Mouse (Mus musculus) ovary, adult 18-20 months (tissue): ENCODE results near the gene Mmrn2.

Source experiments
- DNase-seq: peaks from one replicate; pipeline ENCODE4 v3.0.0; 2022; ENCODE audit warnings: low spot score, mixed read lengths

Gene Mmrn2

DNA sequence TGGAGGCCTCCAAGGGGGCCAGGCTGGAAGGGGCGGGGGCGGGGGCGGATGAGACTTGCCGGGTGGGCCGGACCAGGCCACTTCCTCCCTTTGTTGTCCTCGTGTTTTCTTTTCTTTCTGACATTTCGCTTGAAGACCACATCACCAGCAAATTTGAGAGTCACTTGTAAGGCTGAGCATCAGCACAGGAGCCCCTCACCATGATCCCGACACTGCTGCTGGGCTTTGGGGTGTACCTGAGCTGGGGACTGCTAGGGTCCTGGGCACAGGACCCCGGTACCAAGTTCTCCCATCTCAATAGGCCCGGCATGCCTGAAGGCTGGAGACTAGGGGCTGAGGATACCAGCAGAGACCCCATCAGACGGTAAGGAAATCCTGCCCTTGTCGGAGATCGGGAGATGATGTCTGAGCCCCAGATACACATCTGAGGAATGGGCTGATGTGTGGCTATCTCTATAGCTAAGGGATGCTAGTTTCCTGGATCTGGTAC lies at the start of gene Mmrn2:
Gene Mmrn2 (plus strand): TSS at position 51 of the 490 bp plus-strand sequence.
- DNase-seq, result no peak

DNA sequence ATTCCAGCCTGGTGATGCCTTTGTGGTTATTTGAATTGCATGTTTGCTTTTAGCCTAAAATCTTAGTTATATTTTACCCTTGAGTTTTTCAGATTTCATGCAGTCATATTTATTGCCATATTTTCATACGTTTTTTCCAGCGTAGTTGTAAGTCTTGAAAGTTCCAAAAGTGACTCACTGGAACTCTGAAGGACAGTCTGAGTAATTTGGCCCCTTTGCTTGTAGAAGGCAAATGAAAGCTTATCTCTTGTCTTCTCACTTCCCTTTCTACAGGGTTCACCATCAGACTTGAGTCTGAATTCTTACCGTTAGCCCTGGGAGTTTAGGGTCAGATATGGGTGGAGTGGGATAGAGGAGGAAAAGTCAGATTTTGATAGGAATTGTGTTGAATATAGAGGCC lies 48.7 kb upstream of the Mmrn2 start:
- no peak for DNase-seq

DNA sequence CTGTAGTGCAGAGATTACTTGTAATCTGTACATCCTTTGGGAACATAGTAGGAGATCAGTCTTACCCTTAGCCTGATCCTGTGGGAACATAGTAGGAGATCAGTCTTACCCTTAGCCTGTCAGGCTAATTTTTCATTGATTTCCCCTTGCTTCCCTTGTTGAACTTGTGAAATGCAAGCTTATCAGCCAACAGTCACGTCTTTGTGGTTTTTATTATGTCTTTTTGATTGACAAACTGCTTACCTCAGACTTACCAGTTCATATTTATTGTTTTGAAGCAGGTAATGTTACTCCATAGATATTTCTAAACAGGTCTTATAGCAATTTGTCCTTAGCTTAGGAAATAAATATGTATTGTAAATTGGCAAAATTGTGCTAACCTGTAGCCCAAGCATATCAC lies 47.6 kb upstream of the Mmrn2 start:
- no peak for DNase-seq

DNA sequence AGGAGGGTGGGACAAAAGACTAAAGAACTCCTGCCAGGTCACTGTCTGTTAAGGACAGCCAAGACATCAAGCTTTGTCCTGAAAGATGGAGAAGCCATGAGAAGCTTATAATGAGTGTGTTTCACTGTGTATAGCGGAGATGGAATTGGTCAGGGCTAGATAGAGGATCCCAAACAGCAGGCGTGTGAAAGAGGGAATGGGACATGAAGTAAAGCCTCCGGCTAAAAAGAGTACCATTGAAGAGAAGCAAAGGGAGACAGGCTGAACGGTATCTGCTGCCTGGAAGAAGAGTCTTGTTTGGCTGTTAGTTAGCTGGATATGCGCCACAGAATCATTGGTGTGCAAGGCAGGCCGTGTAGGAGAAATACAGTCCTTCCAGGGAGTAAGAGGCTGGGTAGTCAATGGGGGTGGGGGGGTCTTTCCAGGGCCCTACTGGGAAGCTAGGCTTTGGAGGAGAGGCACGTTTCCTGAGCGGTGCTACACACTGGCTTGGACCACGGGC lies 44.6 kb upstream of the Mmrn2 start:
- no peak for DNase-seq

DNA sequence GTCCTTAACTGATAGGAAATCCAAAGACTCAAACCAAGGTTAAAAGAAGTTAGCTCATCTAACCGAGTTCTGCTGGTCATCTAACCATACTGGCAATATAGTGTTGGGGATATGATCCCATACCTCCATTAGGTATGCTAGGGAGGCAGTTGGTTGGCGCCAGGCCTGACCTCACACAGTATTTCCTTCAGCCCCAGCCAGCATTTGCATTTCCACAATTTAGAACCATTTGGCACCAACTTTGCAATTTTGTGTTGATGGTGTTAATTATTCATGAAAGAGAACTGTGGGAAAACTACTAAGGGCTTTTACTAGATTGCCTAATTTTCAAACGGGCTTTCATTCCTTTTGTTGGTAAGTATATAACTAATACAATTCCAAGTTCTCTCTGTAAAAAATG lies 43.4 kb upstream of the Mmrn2 start:
- DNase-seq, result no peak

DNA sequence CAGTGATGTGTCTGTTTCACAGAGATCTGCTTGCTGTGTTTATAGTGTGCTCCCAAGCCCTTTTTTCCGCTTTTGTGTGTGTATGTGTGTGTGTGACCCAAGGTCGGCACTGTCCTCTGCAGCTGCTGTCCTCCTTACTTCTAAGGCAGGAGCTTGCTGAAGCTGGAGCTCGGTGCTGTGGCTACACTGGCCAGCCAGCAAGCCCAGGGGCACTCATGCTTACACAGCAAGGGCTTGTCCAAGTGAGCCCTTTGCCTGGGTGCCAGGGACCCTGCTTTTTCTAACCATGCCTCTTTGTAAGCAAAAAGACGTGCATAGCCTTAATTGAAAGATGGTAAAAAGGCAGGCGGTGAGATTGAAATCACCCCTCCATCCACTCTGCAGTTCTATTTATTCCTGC lies 42.8 kb upstream of the Mmrn2 start:
- DNase-seq, result no peak

DNA sequence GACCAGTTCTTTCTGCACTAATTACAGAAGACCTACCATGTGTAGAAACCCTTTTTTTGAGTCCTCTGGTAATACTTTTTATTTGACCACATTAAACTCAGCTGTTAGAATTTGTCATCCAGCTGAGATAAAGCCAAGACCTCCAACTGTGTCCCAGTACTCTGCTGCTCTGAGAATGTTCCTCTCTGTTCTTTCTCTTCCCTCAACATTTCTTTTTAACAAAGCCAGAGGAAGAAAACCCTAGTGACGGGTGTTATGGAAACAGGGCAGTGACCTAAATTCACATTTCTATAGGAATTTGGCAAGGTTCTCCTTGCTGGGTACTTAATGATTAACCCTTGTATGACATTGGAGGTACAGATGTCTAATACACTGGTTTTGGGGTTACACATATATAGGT lies 35.8 kb upstream of the Mmrn2 start:
- DNase-seq, result no peak

DNA sequence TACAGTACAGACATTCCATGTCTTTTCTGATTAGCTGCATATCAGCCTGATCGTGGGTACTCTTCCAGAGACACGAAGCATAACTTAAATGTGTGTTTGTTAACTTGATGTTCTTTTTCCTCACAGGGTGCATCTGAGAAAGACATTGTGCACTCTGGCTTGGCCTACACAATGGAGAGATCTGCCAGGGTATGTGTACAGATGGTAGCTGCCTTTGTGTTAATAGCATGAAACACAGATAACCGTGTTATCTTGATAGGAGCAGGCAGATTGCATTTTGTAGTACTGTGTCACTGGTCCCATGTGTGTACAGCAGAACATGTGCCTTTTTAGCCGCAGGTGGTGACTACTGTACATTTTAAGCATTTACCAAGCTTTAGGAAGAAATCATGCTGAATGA lies 33.3 kb upstream of the Mmrn2 start:
- DNase-seq, result no peak

DNA sequence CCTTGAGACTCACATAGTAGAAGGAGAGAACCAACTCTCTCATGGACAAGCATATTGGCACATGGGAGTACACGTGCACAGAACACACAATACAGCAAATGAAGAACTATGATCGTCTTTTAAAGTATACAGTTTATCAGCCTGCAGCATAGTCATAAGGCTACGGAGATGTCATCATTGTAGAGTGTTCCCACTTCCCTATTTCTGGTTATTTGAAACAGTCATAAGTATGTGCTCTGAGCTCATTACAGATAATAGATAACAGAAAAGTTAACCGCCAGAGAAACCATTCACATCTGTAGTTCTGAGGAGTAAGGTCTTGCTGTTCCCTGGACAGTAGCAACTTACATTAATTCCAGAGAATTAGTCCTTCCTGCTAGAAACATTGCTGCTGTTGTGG lies 32.2 kb upstream of the Mmrn2 start:
- DNase-seq, result no peak

DNA sequence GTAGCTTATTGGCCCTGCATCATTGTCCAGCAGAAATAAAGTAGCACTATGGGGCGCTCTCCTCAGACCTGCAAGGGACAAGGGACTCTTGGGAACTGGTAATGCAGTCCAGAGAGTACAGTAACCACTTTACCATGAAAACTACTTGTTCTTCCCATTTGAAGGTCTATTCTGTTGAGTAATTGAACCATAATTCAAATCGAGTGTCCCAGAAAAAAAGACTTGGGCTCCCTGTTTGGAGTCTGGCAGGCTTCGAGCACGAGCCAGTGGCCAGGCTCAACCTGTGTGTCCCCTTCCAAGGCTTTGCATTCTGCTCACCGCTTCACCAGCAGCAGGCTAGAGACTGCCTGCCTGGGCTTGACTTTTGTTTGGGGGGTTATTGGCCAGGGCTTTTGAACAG lies 30.9 kb upstream of the Mmrn2 start:
- no peak for DNase-seq

DNA sequence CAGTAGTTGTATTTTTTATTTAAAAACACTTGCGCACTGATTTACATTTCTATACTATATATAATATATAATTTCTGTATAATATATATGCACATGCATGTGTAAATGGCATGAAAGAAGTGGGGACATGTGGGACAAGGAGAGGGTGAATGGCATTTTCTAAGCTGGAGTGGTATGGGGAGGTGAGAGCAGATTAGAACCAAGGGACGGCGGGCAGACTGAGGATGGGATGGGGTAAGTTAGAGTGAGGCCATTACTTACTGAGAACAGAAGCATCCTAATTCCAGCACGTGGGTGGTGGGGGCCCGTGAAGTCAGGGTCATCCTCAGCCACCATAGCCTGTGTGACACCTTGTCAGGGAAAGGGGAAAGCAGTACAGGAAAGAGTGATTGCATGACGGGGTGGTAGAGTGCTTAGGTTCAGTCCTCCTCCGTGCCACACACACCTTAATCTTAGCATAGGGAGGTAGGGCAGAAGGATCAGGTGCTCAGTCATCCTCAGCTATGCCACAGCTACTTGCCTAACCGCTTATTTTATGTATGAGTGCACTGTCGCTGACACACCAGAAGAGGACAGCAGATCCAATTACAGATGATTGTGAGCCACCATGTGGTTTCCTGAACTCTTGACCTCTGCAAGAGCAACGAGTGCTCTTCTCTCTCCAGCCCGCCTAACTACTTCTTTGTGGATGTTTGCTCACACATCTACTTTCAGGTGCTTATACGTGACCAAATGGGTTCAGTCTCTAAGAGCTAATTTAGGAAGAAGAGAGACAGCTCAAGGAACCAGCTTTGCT lies 29.3 kb upstream of the Mmrn2 start:
- DNase-seq, result no peak

DNA sequence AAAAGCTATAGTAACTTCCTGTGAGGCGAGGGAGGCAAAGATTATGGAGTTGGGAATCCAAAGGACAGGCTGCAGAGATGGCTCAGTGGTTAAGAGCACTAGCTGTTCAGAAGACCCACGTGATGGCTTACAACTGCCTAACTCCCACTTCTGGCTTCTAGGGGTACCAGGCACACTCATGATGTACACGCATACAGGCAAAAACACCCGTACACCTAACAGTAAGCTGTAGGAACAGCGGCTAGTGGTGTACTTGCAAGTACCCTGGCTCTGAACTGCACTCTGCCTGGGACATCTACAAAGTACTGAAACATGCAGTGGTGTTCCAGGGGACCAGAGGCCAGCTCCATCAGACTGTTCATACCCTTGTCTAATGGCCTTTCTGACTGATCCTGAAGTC lies 28.2 kb upstream of the Mmrn2 start:
- DNase-seq, result no peak

DNA sequence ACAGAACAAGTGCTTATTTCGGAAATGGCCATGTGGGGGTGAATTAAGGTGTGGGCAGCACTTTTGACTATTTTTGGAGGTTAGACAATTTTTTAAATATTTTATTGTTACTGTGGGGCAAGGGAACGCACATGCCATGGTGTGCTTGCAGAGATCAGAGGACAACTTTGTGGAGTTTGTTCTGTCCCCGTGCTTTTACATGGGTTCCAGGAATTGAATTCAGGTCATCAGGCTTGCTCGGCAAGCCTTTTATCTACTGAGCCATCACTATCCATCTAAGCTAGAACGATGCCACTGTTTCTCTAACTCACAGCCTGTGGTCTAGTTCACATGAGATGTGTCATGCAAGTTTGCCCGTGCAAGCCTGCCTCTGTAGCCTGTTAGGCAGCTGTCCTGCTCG lies 27.0 kb upstream of the Mmrn2 start:
- DNase-seq, result no peak

DNA sequence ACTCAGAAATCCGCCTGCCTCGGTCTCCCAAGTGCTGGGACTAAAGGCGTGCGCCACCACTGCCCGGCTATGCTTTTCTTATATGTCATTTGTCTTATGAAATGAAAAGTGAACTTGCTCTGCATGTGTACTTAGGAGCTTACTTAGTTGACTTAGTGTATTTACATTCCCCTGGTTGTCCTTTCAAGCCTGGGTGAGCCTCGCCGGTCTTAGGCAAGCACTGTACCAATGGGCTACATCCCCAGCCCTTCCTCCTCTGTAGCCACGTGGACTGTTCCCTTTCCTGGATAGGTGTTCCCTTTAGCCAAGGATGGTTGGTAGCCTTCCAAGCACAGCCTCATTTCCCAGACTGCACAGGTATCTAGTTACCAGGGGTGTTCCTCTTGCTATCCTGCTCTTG lies 26.3 kb upstream of the Mmrn2 start:
- DNase-seq, result no peak

DNA sequence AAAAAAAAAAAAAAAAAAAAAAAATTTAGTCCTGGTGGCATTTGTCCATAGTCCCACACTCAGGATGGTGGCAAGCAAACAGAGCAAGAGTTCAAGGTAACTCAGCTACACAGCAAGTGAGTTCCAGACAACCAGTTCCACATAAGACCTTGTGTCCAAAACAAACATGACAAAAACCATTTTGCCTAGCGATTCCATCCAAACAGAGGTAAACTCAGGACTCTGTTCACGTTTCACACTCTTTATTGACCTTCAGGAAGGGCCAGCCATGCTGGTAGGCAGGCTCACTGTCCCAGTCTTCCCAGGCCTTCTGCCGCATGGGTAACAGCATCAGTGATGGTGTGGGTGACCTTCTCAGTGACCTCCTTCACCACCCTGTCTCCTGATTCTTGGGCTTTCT lies 23.6 kb upstream of the Mmrn2 start:
- no peak for DNase-seq

DNA sequence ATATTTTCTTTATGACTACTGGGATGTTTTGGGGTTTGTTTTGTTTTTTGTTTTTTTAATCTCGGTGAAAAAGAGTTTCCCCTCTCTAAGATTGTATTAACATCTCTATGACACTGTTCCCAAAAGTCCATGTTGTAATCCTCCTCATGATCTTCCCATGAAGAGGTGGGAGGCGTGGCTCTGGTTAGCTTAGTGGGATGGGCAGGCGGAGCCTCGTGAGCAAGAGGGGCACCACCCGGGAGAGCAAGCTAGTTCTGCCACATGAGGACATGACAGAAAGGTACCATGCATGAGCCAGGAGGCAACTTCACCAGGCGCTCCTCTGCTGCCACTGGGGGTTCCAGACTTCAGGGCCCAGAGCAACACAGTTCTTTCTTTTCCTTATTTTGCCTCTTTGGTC lies 22.7 kb upstream of the Mmrn2 start:
- DNase-seq, result no peak

DNA sequence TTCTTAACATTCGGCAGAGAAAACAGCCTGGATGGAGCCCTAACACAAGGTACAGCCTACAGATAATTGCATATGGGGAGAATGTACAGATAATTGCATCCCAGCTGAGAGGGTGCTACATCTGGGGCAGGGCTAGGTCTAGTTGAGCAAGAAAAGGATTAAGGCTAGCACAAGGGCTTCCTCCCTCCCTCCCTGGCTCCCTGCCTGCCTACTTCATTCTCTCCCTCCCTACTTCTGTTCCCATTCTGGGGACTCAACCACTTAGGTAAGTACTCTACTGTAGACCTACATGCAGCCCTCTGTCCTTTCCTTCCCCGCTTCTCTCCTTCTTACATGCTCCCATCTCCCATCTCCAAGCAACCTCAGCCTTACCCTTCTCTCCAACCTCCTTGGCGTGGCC lies 21.9 kb upstream of the Mmrn2 start:
- no peak for DNase-seq

DNA sequence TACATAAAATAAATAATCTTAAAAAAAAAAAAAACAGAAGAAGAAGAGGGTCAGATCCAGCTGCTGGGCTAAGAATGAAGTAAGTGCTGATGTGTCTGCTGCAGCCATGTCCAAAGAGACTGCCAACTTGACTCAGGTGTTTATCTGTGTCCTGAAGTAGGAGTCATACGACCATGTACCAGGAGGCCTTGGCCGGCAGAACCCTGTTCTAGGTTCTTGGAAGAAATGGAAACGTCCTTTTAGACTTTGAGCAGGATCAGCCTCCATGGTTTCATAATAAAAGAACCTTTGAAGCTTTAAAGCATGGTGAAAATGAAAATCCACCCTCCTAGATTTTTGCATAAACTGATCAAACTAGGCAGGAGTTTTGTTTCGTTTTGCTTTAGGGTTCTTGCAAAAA lies 20.8 kb upstream of the Mmrn2 start:
- DNase-seq, result no peak

DNA sequence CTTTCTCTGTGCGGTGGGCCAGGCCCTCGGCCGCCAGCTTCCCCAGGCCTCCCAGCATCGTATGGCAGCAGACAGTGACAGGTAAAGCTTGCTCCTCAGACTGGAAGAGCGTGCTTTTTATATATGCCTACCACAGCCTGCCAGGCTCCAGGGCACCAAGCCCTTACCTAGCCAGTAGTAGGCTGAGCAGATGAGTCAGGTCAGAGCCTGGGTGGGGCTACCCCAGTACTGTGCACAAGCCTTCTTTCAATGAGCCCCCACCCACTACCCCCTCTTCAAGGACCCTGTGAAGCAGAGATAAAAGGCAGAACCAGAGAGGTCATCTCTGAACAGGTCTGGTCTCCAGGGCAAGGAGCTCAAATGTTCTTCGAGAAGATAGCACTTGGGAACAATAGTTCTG lies 20.0 kb upstream of the Mmrn2 start, which contains the start of gene Fam25c:
Gene Fam25c (minus strand): TSS at position 133 of the 400 bp plus-strand sequence.
- no peak for DNase-seq

DNA sequence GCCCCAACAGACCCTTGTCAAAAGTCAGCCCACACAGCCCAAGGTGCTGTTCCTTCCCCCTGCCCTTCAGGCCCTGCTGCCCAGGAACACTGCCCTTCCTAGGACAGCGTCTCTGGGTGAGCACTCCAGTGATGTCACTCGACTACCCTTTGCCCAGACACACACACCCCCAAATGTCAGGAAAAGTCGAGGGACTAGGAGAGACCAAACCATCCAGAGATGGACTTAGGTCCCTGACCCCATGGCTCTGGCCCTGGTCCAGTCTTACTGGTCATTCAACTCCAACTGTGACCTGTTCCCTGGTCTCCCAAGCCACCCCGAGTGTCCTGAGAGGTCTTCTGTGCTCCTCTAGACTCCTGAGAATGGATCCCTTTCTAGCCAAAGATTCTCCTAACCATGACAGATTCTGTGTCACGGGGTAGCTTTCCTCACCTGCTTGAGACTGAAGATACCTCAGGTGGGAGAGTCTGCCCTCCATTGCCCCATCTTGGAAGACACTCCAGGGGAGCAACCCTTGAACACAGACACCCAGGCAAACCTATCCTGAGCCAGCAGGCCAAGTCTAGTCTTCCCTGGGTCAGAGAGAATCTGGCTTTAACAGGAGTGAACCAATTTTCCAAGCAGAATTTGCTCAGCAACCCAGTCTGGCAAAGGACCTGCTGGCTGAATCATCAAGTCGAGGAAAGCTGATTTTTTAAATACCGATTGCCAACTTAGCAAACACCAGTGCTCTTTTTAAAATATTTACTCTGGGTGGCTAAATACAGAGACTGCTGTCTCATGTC lies 17.4 kb upstream of the Mmrn2 start:
- no peak for DNase-seq

DNA sequence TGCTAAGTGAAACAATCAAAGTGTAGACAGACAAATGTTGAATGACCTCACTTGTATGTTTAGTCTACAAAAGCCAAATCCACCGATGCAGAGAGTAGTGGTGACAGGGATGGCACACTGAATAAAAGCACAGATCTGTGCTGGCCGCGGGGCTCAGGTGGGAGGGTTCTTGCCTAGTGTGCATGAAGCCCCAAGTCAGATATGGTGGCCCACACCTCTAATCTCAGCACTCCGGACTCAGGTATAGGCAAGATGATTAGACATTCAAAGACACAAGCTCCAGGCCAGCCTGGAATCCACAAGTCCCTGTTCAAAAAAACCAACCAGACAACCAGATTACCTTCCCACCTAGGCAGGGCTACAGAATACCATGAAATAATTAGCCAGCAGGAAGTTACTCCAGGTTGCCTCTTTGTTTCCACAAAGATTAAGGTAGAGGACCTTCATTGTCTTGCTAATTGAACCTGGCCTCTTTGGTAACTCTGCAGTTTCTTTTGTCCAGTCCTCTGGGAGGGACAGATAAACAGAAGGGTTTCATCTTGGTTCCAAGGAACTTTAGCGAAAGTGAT lies 15.5 kb upstream of the Mmrn2 start:
- no peak for DNase-seq

DNA sequence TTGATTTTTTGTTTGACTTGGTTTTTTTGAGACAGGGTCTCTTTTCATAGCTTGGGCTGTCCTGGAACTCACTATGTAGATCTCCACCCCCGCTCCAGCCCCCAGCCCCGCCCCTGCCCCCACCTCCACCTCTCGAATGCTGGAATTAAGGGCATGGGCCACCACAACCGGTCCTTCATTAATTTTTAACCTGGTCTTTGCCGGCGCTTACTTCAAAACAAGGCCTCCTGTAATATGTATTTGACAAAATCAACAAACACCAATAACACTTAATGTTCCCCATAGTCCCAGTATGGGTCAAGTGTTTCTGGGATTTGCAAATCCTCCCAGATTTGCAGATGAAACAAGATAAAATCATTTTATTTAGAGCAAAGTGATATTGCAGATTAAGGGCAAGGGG lies 15.0 kb upstream of the Mmrn2 start:
- DNase-seq, result no peak

DNA sequence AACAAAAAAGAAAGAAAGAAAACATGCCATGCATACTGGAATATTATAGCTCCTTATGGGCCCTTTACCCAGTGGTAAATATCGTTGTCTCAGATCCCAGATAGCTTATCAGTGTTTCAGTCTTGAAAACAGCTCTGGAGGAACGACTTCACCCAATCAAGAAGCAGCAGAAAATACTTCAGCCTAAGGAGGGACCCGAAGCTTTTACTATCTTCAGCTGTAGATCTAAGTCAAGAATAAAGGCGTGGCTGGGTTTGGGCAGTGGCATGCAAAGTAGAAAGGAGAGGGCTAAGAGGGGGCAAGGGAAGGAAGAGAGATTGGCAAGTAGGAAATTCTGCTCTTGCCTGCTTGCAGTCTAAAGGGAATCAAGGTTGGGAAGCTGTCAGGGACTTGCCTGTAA lies 13.1 kb upstream of the Mmrn2 start:
- DNase-seq, result no peak
